Mouse (Mus musculus): ENCODE measurements at regions not wholly inside any gene's neighbourhood (a gene's known extent, or its start where the extent isn't known, plus 50 kb on each side); places are given as distances from the start of the nearest gene placed in this dataset.

- Histone ChIP-seq H3K27me3 (ENCODE audit: control insufficient read depth, insufficient read depth, low read length) (no peaks in the 10 kb centered on the region), H3K4me1 (ENCODE audit: control insufficient read depth, insufficient read depth, low read length) (no peaks in the 10 kb centered on the region), H3K4me3 (replicated peaks; ENCODE audit: insufficient read depth, low read depth, low read length) (no peak overlapping the region), H3K27ac (ENCODE audit: insufficient read depth, low read length) (no peak overlapping the region)
- DNase-seq = peak in 1 of 2 experiments; percentile 3
- no peak for TF ChIP-seq CTCF (IDR thresholded peaks at IDR 0.05; ENCODE audit: borderline replicate concordance, insufficient read depth, low read depth, low read length)
- TF ChIP-seq POLR2A (IDR thresholded peaks at IDR 0.05; ENCODE audit: borderline replicate concordance, insufficient read depth, low read length) = no peak
These were observed 228.2 kb downstream of the Klhl13 start for GRCm38 (mm10) chrX:23136710-23137109.

- H3K27ac ChIP-seq (ENCODE audit: insufficient read depth, low read length) = no peak overlapping the region
- WGBS = 100% methylated on average over 1 of the region's 1 CpGs
- no peak overlapping the region for H3K4me3 ChIP-seq (replicated peaks; ENCODE audit: insufficient read depth, low read depth, low read length)
- H3K4me1 ChIP-seq (ENCODE audit: control insufficient read depth, insufficient read depth, low read length) = no peaks in the 10 kb centered on the region
- DNase-seq = no peak
- TF ChIP-seq CTCF (IDR thresholded peaks at IDR 0.05; ENCODE audit: borderline replicate concordance, insufficient read depth, low read depth, low read length) (no peak), POLR2A (IDR thresholded peaks at IDR 0.05; ENCODE audit: borderline replicate concordance, insufficient read depth, low read length) (no peak)
- H3K27me3 ChIP-seq (ENCODE audit: control insufficient read depth, insufficient read depth, low read length) = no peaks in the 10 kb centered on the region
These were observed 269.0 kb downstream of the Klhl13 start for GRCm38 (mm10) chrX:23095867-23096266.

- no peaks in the 10 kb centered on the region for H3K27me3 ChIP-seq (ENCODE audit: control insufficient read depth, insufficient read depth, low read length)
- H3K4me3 ChIP-seq (replicated peaks; ENCODE audit: insufficient read depth, low read depth, low read length) = no peak overlapping the region
- H3K27ac ChIP-seq (ENCODE audit: insufficient read depth, low read length) = no peak overlapping the region
- no peak for DNase-seq
- no peaks in the 10 kb centered on the region for H3K4me1 ChIP-seq (ENCODE audit: control insufficient read depth, insufficient read depth, low read length)
- no peak for TF ChIP-seq CTCF (IDR thresholded peaks at IDR 0.05; ENCODE audit: borderline replicate concordance, insufficient read depth, low read depth, low read length)
- no peak for TF ChIP-seq POLR2A (IDR thresholded peaks at IDR 0.05; ENCODE audit: borderline replicate concordance, insufficient read depth, low read length)
These were observed 272.1 kb downstream of the Klhl13 start for GRCm38 (mm10) chrX:23092774-23093173.

- no peak overlapping the region for H3K27ac ChIP-seq (ENCODE audit: insufficient read depth, low read length)
- H3K4me3 ChIP-seq (replicated peaks; ENCODE audit: insufficient read depth, low read depth, low read length) = no peak overlapping the region
- no peaks in the 10 kb centered on the region for H3K4me1 ChIP-seq (ENCODE audit: control insufficient read depth, insufficient read depth, low read length)
- 85% methylated on average over 4 of the region's 4 CpGs for WGBS
- TF ChIP-seq CTCF (IDR thresholded peaks at IDR 0.05; ENCODE audit: borderline replicate concordance, insufficient read depth, low read depth, low read length) (no peak), POLR2A (IDR thresholded peaks at IDR 0.05; ENCODE audit: borderline replicate concordance, insufficient read depth, low read length) (no peak)
- DNase-seq = no peak
- H3K27me3 ChIP-seq (ENCODE audit: control insufficient read depth, insufficient read depth, low read length) = no peaks in the 10 kb centered on the region
These were observed 298.4 kb downstream of the Klhl13 start for GRCm38 (mm10) chrX:23066432-23066831.

- WGBS = 29% methylated on average over 3 of the region's 3 CpGs
- peak in 1 of 2 experiments; percentile 11 for DNase-seq
- TF ChIP-seq CTCF (IDR thresholded peaks at IDR 0.05; ENCODE audit: borderline replicate concordance, insufficient read depth, low read depth, low read length) (no peak), POLR2A (IDR thresholded peaks at IDR 0.05; ENCODE audit: borderline replicate concordance, insufficient read depth, low read length) (no peak)
- Histone ChIP-seq H3K27ac (ENCODE audit: insufficient read depth, low read length) (no peak overlapping the region), H3K4me3 (replicated peaks; ENCODE audit: insufficient read depth, low read depth, low read length) (no peak overlapping the region), H3K27me3 (ENCODE audit: control insufficient read depth, insufficient read depth, low read length) (no peaks in the 10 kb centered on the region), H3K4me1 (ENCODE audit: control insufficient read depth, insufficient read depth, low read length) (no peaks in the 10 kb centered on the region)
These were observed 337.3 kb downstream of the Klhl13 start for GRCm38 (mm10) chrX:23027622-23028021.

GRCm38 (mm10) chrX:23015562-23015961 is 349.3 kb downstream of the Klhl13 start:
- H3K27me3 ChIP-seq (ENCODE audit: control insufficient read depth, insufficient read depth, low read length) = no peaks in the 10 kb centered on the region
- no peak overlapping the region for H3K27ac ChIP-seq (ENCODE audit: insufficient read depth, low read length)
- DNase-seq = no peak
- TF ChIP-seq POLR2A (IDR thresholded peaks at IDR 0.05; ENCODE audit: borderline replicate concordance, insufficient read depth, low read length) (no peak), CTCF (IDR thresholded peaks at IDR 0.05; ENCODE audit: borderline replicate concordance, insufficient read depth, low read depth, low read length) (no peak)
- H3K4me1 ChIP-seq (ENCODE audit: control insufficient read depth, insufficient read depth, low read length) = no peaks in the 10 kb centered on the region
- WGBS = 14% methylated on average over 1 of the region's 1 CpGs
- no peak overlapping the region for H3K4me3 ChIP-seq (replicated peaks; ENCODE audit: insufficient read depth, low read depth, low read length)

- no peak overlapping the region for H3K4me3 ChIP-seq (replicated peaks; ENCODE audit: insufficient read depth, low read depth, low read length)
- no peaks in the 10 kb centered on the region for H3K4me1 ChIP-seq (ENCODE audit: control insufficient read depth, insufficient read depth, low read length)
- WGBS = 91% methylated on average over 1 of the region's 1 CpGs
- TF ChIP-seq POLR2A (IDR thresholded peaks at IDR 0.05; ENCODE audit: borderline replicate concordance, insufficient read depth, low read length) = no peak
- TF ChIP-seq CTCF (IDR thresholded peaks at IDR 0.05; ENCODE audit: borderline replicate concordance, insufficient read depth, low read depth, low read length) = no peak
- no peak for DNase-seq
- no peaks in the 10 kb centered on the region for H3K27me3 ChIP-seq (ENCODE audit: control insufficient read depth, insufficient read depth, low read length)
- H3K27ac ChIP-seq (ENCODE audit: insufficient read depth, low read length) = no peak overlapping the region
These were observed 349.8 kb downstream of the Klhl13 start for GRCm38 (mm10) chrX:23015118-23015517.

Measured in cerebellum, adult 2 months (tissue).